Mouse (Mus musculus): Measurements from ENCODE around the gene Olfr221. TPM values are rescaled to one million over a fixed set of nuclear protein-coding genes. Genes with fewer than 3 reads are reported as not detected.

Olfr221 gene
- polyA plus RNA-seq (2014; fragmentation: Illumina TruSeq; extraction: RNeasy Lipid Tissue Mini Kit (QIAGEN cat#74804); ENCODE audit: low read depth, low replicate concordance) = not detected

DNA sequence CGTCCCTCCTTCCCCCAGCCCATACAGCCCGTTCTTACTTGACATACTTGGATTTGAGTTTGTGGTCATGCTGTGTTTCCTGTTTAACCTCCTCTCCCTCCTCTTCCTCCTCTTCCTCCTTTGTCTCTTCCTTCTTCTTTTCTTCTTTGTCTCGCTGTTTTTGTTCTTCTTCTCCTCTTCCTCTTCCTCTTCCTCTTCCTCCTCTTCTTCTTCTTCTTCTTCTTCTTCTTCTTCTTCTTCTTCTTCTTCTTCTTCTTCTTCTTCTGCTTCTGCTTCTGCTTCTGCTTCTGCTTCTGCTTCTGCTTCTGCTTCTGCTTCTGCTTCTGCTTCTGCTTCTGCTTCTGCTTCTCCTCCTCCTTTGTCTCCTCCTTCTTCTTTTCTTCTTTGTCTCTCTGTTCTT, at the start of gene Olfr221:
Olfr221 (minus strand) TSS at position 101 of the 400 bp plus-strand sequence.

DNA sequence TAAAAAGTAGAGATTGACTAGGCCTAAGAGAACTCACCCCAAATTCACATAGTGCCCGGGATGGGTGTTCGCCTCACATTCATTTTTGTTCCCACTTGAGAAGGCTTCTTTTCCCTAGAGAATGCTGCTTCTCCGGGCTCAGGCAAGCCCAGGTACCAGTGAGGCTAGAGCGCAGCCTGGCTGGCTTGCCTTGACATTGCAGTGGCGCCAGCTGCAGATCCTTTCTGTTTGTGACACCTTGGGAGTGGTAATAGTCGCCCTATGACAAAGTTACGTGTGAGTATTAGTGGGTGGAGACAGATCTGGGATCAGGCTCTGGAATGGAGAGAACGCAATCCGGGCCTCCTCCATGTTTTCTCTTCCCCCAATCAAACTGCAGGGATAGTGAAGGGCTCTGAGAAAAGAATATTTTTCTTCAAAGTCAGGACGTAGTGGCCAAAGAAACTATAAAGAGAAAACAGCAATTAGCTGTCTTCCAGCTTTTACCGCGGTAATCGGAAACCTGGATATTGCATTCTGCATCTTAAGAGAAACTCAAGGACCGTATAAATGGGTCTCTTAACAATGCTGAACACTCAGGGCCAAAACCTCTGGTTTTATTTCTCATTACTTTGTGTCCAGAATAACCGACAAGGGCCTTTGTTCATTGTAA, 21.6 kb downstream of the Olfr221 start, which contains the start of gene Zfp219:
Zfp219 (minus strand) TSS at position 248 of the 652 bp plus-strand sequence.

DNA sequence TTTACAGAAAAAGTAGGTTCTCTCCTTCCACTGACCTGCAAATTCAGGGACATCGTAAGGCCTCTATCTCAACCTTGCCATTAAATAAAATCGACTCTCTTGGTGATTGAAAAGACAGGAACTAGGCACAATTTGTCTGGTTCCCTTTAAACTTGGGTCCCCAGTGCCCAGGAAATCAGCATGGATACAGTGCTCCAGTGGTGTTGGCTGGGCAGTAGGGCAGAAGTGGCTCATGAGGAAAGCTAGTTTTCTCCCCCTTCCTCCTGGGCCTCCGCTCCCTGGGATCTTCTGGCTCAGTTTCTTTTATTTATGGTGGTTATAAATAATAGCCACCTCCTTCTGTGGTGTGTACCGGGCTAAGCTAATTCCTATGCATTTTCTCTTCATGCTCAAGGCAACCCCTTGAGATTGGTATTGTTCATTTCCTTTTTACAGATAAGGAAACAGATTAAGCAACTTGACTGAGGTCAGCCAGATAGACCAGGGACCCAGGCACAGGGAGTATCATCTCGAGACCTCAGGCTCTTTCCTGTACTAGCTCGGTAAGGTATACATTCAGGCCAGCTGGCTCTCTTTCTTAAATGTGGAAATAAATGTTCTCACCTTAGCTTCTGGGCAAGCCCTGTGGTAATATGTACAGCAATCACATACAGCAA, 26.7 kb downstream of the Olfr221 start, which contains the start of gene Tmem253:
Tmem253 (plus strand) TSS at position 214 of the 656 bp plus-strand sequence.

GRCm38 (mm10) chr14:51984247-51985231, 57.7 kb downstream of the Olfr221 start, which contains the start of gene Arhgef40:
TSS of gene Arhgef40 (plus strand) at chr14:51984719.

Other genes with a start within 250 kb of the Olfr221 start
- not detected for gene AY358078, start 242.4 kb downstream of the Olfr221 start, polyA plus RNA-seq (2014; fragmentation: Illumina TruSeq; extraction: RNeasy Lipid Tissue Mini Kit (QIAGEN cat#74804); ENCODE audit: low read depth, low replicate concordance)
- gene Ear6, start 188.8 kb downstream of the Olfr221 start, polyA plus RNA-seq (2014; fragmentation: Illumina TruSeq; extraction: RNeasy Lipid Tissue Mini Kit (QIAGEN cat#74804); ENCODE audit: low read depth, low replicate concordance) = not detected
- gene Mettl17, start 157.6 kb downstream of the Olfr221 start, polyA plus RNA-seq (2014; fragmentation: Illumina TruSeq; extraction: RNeasy Lipid Tissue Mini Kit (QIAGEN cat#74804); ENCODE audit: low read depth, low replicate concordance) = 1.9 TPM
- 0.16 TPM for gene Slc39a2, start 149.6 kb downstream of the Olfr221 start, polyA plus RNA-seq (2014; fragmentation: Illumina TruSeq; extraction: RNeasy Lipid Tissue Mini Kit (QIAGEN cat#74804); ENCODE audit: low read depth, low replicate concordance)
- gene Ndrg2, start 128.3 kb downstream of the Olfr221 start, polyA plus RNA-seq (2014; fragmentation: Illumina TruSeq; extraction: RNeasy Lipid Tissue Mini Kit (QIAGEN cat#74804); ENCODE audit: low read depth, low replicate concordance) = 188 TPM
- gene Tppp2, start 124.0 kb downstream of the Olfr221 start, polyA plus RNA-seq (2014; fragmentation: Illumina TruSeq; extraction: RNeasy Lipid Tissue Mini Kit (QIAGEN cat#74804); ENCODE audit: low read depth, low replicate concordance) = not detected
- gene Rnase13, start 119.7 kb downstream of the Olfr221 start, polyA plus RNA-seq (2014; fragmentation: Illumina TruSeq; extraction: RNeasy Lipid Tissue Mini Kit (QIAGEN cat#74804); ENCODE audit: low read depth, low replicate concordance) = not detected
- gene Arhgef40, start 57.7 kb downstream of the Olfr221 start, polyA plus RNA-seq (2014; fragmentation: Illumina TruSeq; extraction: RNeasy Lipid Tissue Mini Kit (QIAGEN cat#74804); ENCODE audit: low read depth, low replicate concordance) = 1.1 TPM
- gene Tmem253, start 26.8 kb downstream of the Olfr221 start, polyA plus RNA-seq (2014; fragmentation: Illumina TruSeq; extraction: RNeasy Lipid Tissue Mini Kit (QIAGEN cat#74804); ENCODE audit: low read depth, low replicate concordance) = not detected
- gene Zfp219, start 21.7 kb downstream of the Olfr221 start, polyA plus RNA-seq (2014; fragmentation: Illumina TruSeq; extraction: RNeasy Lipid Tissue Mini Kit (QIAGEN cat#74804); ENCODE audit: low read depth, low replicate concordance) = 0.77 TPM
- gene Hnrnpc, start 61.6 kb upstream of the Olfr221 start, polyA plus RNA-seq (2014; fragmentation: Illumina TruSeq; extraction: RNeasy Lipid Tissue Mini Kit (QIAGEN cat#74804); ENCODE audit: low read depth, low replicate concordance) = 256 TPM
- gene Rpgrip1, start 68.2 kb upstream of the Olfr221 start, polyA plus RNA-seq (2014; fragmentation: Illumina TruSeq; extraction: RNeasy Lipid Tissue Mini Kit (QIAGEN cat#74804); ENCODE audit: low read depth, low replicate concordance) = 5.9 TPM
- gene Supt16, start 155.0 kb upstream of the Olfr221 start, polyA plus RNA-seq (2014; fragmentation: Illumina TruSeq; extraction: RNeasy Lipid Tissue Mini Kit (QIAGEN cat#74804); ENCODE audit: low read depth, low replicate concordance) = 46.9 TPM
- 31.1 TPM for gene Chd8, start 215.3 kb upstream of the Olfr221 start, polyA plus RNA-seq (2014; fragmentation: Illumina TruSeq; extraction: RNeasy Lipid Tissue Mini Kit (QIAGEN cat#74804); ENCODE audit: low read depth, low replicate concordance)
- 28.7 TPM for gene Tox4, start 236.7 kb upstream of the Olfr221 start, polyA plus RNA-seq (2014; fragmentation: Illumina TruSeq; extraction: RNeasy Lipid Tissue Mini Kit (QIAGEN cat#74804); ENCODE audit: low read depth, low replicate concordance)
- gene Rab2b, start 237.1 kb upstream of the Olfr221 start, polyA plus RNA-seq (2014; fragmentation: Illumina TruSeq; extraction: RNeasy Lipid Tissue Mini Kit (QIAGEN cat#74804); ENCODE audit: low read depth, low replicate concordance) = 11.9 TPM